Mouse (Mus musculus) heart, embryonic 14.5 days (tissue): ENCODE data around the gene Prr5. TPM values are rescaled to one million over a fixed set of nuclear protein-coding genes. Genes with fewer than 3 reads are reported as not detected.

Source experiments
- ATAC-seq: fragments of 200-750 bp; cut with Nextera tagmentation; 2 replicates; pipeline ENCODE4 v1.8.0; 2017; ENCODE audit warnings: low read depth, moderate TSS enrichment; ENCODE audit not compliant: insufficient number of reproducible peaks, insufficient read depth, low FRiP score
- H3K27ac ChIP-seq, 2 experiments: fragments of 200-500 bp in 1 of 2; fragments of 300-500 bp in 1 of 2; sonication (generic) in 1 of 2; replicated peaks in 1 of 2; 2 replicates each; pipeline ENCODE4 v1.5.1; 2012 to 2014; ENCODE audit warnings: low read depth in 2 of 2, low read length in 2 of 2, control low read depth in 1 of 2, mild to moderate bottlenecking in 1 of 2, mixed read lengths in 1 of 2; ENCODE audit not compliant: control insufficient read depth in 1 of 2, insufficient read depth in 1 of 2
- H3K27me3 ChIP-seq: fragments of 300-500 bp; sonication (generic); 2 replicates; pipeline ENCODE4 v1.6.1; 2014; ENCODE audit warnings: mild to moderate bottlenecking, low read length, control low read depth; ENCODE audit not compliant: control insufficient read depth, insufficient read depth
- H3K36me3 ChIP-seq: fragments of 300-500 bp; sonication (generic); 2 replicates; pipeline ENCODE4 v1.6.1; 2014; ENCODE audit warnings: mild to moderate bottlenecking, control low read depth, low read length, mixed read lengths; ENCODE audit not compliant: control insufficient read depth, insufficient read depth
- H3K4me1 ChIP-seq, 2 experiments: fragments of 200-500 bp in 1 of 2; fragments of 300-500 bp in 1 of 2; sonication (generic) in 1 of 2; 2 replicates each; pipeline ENCODE4 v1.6.1; 2012 to 2014; ENCODE audit warnings: low read length in 2 of 2, control low read depth in 1 of 2, mixed read lengths in 1 of 2; ENCODE audit not compliant: control insufficient read depth in 2 of 2, insufficient read depth in 2 of 2
- H3K4me2 ChIP-seq: fragments of 300-500 bp; sonication (generic); 2 replicates; pipeline ENCODE4 v1.6.1; 2014; ENCODE audit warnings: mild to moderate bottlenecking, low read length
- H3K4me3 ChIP-seq, 2 experiments: fragments of 200-500 bp in 1 of 2; fragments of 300-500 bp in 1 of 2; sonication (generic) in 1 of 2; 2 replicates each; pipeline ENCODE4 v1.5.1; 2012 to 2014; ENCODE audit warnings: low read length in 2 of 2, mild to moderate bottlenecking in 2 of 2, control low read depth in 1 of 2, low read depth in 1 of 2, moderate library complexity in 1 of 2; ENCODE audit not compliant: control insufficient read depth in 1 of 2, insufficient read depth in 1 of 2
- H3K9ac ChIP-seq: fragments of 300-500 bp; sonication (generic); 2 replicates; pipeline ENCODE4 v1.6.1; 2014; ENCODE audit warnings: mild to moderate bottlenecking, low read length
- H3K9me3 ChIP-seq: fragments of 300-500 bp; sonication (generic); 2 replicates; pipeline ENCODE4 v1.6.1; 2016; ENCODE audit warnings: low read length, control low read depth; ENCODE audit not compliant: control insufficient read depth
- WGBS: fragments of 180-500 bp; shearing (Covaris S2); extraction: QIAGEN DNeasy Blood & Tissue Kit; methylation state at CpG from one replicate; pipeline ENCODE4 v1.1.7; 2014; 5-methylcytosine and 5-hydroxymethylcytosine counted together
- polyA plus RNA-seq: library from polyadenylated mRNA; unstranded; fragments of >200 nt; fragmentation: Nextera tagmentation; extraction: Ambion mirVana; gene quantifications from 2 replicates; pipeline ENCODE4 v1.2.1, GENCODE M21; 2014

The Prr5 gene
- polyA plus RNA-seq, 1 experiment from 2014 or later = 15.1 TPM

DNA sequence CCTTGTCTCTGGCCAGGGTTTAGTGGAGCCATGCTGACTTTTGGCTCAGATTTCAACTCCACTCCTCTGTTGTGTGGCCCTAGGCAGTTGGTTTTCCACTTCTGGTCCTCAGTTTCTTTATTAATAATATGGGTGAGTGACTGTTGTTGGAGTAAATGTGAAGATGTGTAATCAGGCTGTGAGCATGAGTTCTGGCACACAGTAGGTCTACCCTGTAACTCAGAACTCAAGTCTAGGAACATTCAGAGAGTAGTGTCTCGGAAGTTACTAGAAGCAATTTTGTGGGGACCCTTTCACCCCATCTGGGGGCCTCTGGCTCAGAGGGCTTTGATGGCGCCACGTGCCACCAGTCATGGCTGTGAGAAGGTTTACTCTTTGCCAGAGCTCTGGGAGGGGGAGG is 12.8 kb downstream of the Prr5 start:
- Histone ChIP-seq H3K4me3 (peak overlapping the region; percentile 71 to 73), H3K4me1 (peaks cover 15 to 25% of the 10 kb centered on the region in 2 experiments), H3K4me2 (peak overlapping the region; percentile 91), H3K9me3 (no peaks in the 10 kb centered on the region), H3K27ac (peak overlapping the region; percentile 42 to 71; a peak in 3 of 4 replicates), H3K27me3 (no peaks in the 10 kb centered on the region), H3K36me3 (no peaks in the 10 kb centered on the region), H3K9ac (peak overlapping the region; percentile 81)
- no peak for ATAC-seq
- WGBS = 79% methylated on average over 3 of the region's 3 CpGs

GRCm38 (mm10) chr15:84682821-84683220 is 13.4 kb downstream of the Prr5 start:
- Histone ChIP-seq H3K9ac (no peak overlapping the region), H3K27ac (no peak overlapping the region), H3K9me3 (no peaks in the 10 kb centered on the region), H3K27me3 (no peaks in the 10 kb centered on the region), H3K36me3 (no peaks in the 10 kb centered on the region), H3K4me1 (peaks cover 17 to 31% of the 10 kb centered on the region in 2 experiments), H3K4me2 (peak overlapping the region; percentile 91), H3K4me3 (no peak overlapping the region)
- 77% methylated on average over 5 of the region's 5 CpGs for WGBS
- no peak for ATAC-seq

- no peak overlapping the region for H3K27ac ChIP-seq
- H3K9ac ChIP-seq = no peak overlapping the region
- no peaks in the 10 kb centered on the region for H3K27me3 ChIP-seq
- peaks cover 12% of the 10 kb centered on the region for H3K36me3 ChIP-seq
- H3K4me2 ChIP-seq = no peak overlapping the region
- 85% methylated on average over 5 of the region's 5 CpGs for WGBS
- no peak for ATAC-seq
- no peaks in the 10 kb centered on the region for H3K9me3 ChIP-seq
- peaks cover 17 to 31% of the 10 kb centered on the region in 2 experiments for H3K4me1 ChIP-seq
- no peak overlapping the region for H3K4me3 ChIP-seq
Measured at GRCm38 (mm10) chr15:84684520-84684919, 15.1 kb downstream of the Prr5 start.

- Histone ChIP-seq H3K4me3 (no peak overlapping the region), H3K9me3 (no peaks in the 10 kb centered on the region), H3K4me1 (peaks cover 16 to 30% of the 10 kb centered on the region in 2 experiments), H3K27ac (no peak overlapping the region), H3K4me2 (no peak overlapping the region), H3K27me3 (no peaks in the 10 kb centered on the region), H3K36me3 (peaks cover 21% of the 10 kb centered on the region), H3K9ac (no peak overlapping the region)
- WGBS = 40% methylated on average over 3 of the region's 3 CpGs
- no peak for ATAC-seq
Measured at GRCm38 (mm10) chr15:84685417-84685816, 16.0 kb downstream of the Prr5 start.

DNA sequence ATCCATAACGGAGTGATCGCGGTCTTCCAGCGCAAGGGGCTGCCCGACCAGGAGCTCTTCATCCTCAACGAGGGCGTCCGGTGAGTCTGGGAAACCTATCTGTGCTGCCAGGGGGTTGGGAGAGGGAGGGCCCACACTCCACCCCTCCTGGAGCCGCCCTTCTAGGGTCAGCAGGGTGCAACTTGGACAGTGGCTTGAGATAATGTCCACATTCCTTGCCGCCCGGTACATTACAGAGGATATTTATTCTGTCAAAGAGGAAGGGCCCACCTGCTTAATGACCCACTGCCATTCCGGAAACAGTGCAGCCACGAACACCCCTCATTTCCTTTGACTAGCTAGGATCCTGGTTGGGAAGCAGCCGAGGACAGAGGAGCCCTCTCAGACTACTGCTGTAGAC is 18.5 kb downstream of the Prr5 start:
- 57% methylated on average over 14 of the region's 14 CpGs for WGBS
- peaks cover 37% of the 10 kb centered on the region for H3K36me3 ChIP-seq
- H3K4me3 ChIP-seq = no peak overlapping the region
- no peaks in the 10 kb centered on the region for H3K9me3 ChIP-seq
- H3K4me2 ChIP-seq = no peak overlapping the region
- no peak overlapping the region for H3K9ac ChIP-seq
- peak; percentile 18 for ATAC-seq
- H3K27ac ChIP-seq = 0 out of 4 replicates have a peak overlapping the region, but pooled peaks of 1 of the 2 experiments have one; percentile 47
- no peaks in the 10 kb centered on the region for H3K27me3 ChIP-seq
- peaks cover 8 to 18% of the 10 kb centered on the region in 2 experiments; a peak in 3 of 4 replicates for H3K4me1 ChIP-seq

GRCm38 (mm10) chr15:84689356-84689755 is 19.9 kb downstream of the Prr5 start:
- ATAC-seq = no peak
- H3K36me3 ChIP-seq = peaks cover 49% of the 10 kb centered on the region

DNA sequence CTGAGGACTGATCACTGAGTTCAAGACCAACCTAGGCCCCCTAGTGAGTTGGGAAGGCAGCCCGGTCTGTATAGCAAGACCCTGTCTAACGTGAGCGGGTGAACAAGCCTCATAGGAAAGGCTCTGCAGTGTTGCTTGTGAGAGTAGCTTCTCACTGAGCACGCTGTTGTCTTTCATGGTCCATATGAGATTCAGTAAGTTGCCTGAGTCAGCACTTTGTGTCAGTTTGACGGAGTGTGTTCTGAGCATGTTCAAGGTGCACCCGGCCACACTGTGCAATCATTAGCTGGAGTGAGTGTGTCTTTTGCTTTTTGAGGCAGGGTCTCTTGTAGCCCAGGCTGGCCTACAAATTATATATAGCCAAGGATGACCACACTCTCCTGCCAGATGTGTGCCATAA is 22.1 kb downstream of the Prr5 start:
- Histone ChIP-seq H3K4me1 (peaks cover 11 to 12% of the 10 kb centered on the region in 2 experiments), H3K36me3 (peaks cover 54% of the 10 kb centered on the region), H3K4me2 (no peak overlapping the region), H3K9me3 (no peaks in the 10 kb centered on the region), H3K27ac (no peak overlapping the region), H3K4me3 (no peak overlapping the region), H3K9ac (no peak overlapping the region), H3K27me3 (no peaks in the 10 kb centered on the region)
- 93% methylated on average over 6 of the region's 6 CpGs for WGBS
- ATAC-seq = no peak

More at GRCm38 (mm10) chr15:84689356-84689755, 19.9 kb downstream of the Prr5 start:
- no peaks in the 10 kb centered on the region for H3K27me3 ChIP-seq
- 84% methylated on average over 6 of the region's 6 CpGs for WGBS
- H3K9me3 ChIP-seq = no peaks in the 10 kb centered on the region
- H3K4me1 ChIP-seq = peaks cover 5 to 11% of the 10 kb centered on the region in 2 experiments; a peak in 3 of 4 replicates
- no peak overlapping the region for H3K4me2 ChIP-seq
- no peak overlapping the region for H3K9ac ChIP-seq
- no peak overlapping the region for H3K27ac ChIP-seq
- no peak overlapping the region for H3K4me3 ChIP-seq

- Histone ChIP-seq H3K4me3 (no peak overlapping the region), H3K36me3 (peaks cover 60% of the 10 kb centered on the region)
- 79% methylated on average over 7 of the region's 7 CpGs for WGBS
Measured at GRCm38 (mm10) chr15:84692645-84693044, 23.2 kb downstream of the Prr5 start.

More at GRCm38 (mm10) chr15:84692645-84693044, 23.2 kb downstream of the Prr5 start:
- H3K9me3 ChIP-seq = no peaks in the 10 kb centered on the region
- H3K27me3 ChIP-seq = no peaks in the 10 kb centered on the region
- H3K27ac ChIP-seq = no peak overlapping the region
- peaks cover 14 to 15% of the 10 kb centered on the region in 2 experiments for H3K4me1 ChIP-seq
- no peak overlapping the region for H3K9ac ChIP-seq
- no peak overlapping the region for H3K4me2 ChIP-seq
- no peak for ATAC-seq
